Mouse (Mus musculus) liver, postnatal 0 days (tissue): ENCODE results near the gene Mob3b.

Experiments used
- CTCF ChIP-seq: sonication (generic); IDR thresholded peaks from 2 replicates; pipeline ENCODE4 v1.5.1; 2016; ENCODE audit warnings: antibody characterized with exemption, low read depth
- EP300 ChIP-seq: IDR thresholded peaks from 2 replicates; pipeline ENCODE4 v1.6.1; 2016; ENCODE audit warnings: antibody characterized with exemption, low read depth, mild to moderate bottlenecking

DNA sequence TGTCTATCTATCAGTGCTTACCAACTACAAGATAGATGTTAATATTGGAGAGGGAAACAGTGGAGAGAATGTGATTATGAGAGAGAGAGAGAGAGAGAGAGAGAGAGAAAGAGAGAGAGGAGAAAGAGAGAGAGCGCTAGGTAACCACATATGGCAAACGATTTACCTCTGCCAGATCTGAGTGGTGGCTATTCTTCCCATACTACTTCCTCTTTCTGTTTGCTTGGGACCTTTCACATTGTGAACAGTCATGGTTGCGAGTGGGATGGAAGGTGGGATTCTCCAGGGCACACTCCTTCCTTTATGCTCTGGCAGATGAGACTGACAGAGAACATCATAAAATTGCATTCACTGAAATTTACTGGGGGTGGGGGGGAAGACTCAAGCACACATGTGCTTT is 40.1 kb downstream of the Mob3b start:
- TF ChIP-seq CTCF = no peak
- TF ChIP-seq EP300 = no peak
